Mouse (Mus musculus) limb, embryonic 12.5 days (tissue): ENCODE results near the gene Pcnx. TPM values are rescaled to one million over a fixed set of nuclear protein-coding genes. Genes with fewer than 3 reads are reported as not detected.

ENCODE experiments used
- ATAC-seq: fragments of 200-750 bp; cut with Nextera tagmentation; 2 replicates; pipeline ENCODE4 v1.8.0; 2017; ENCODE audit warnings: low read depth, moderate TSS enrichment; ENCODE audit not compliant: insufficient number of reproducible peaks, insufficient read depth, low FRiP score, low TSS enrichment
- H3K27ac ChIP-seq: fragments of 300-500 bp; sonication (generic); 2 replicates; pipeline ENCODE4 v1.5.1; 2016; ENCODE audit warnings: mild to moderate bottlenecking, moderate library complexity
- H3K27me3 ChIP-seq: fragments of 300-500 bp; sonication (generic); 2 replicates; pipeline ENCODE4 v1.6.1; 2016; ENCODE audit warnings: mild to moderate bottlenecking, moderate library complexity
- H3K36me3 ChIP-seq: fragments of 300-500 bp; sonication (generic); 2 replicates; pipeline ENCODE4 v1.6.1; 2016; ENCODE audit warnings: mild to moderate bottlenecking, moderate library complexity
- H3K4me1 ChIP-seq: fragments of 300-500 bp; sonication (generic); replicated peaks from 2 replicates; pipeline ENCODE4 v1.6.1; 2016
- H3K4me2 ChIP-seq: fragments of 300-500 bp; sonication (generic); 2 replicates; pipeline ENCODE4 v1.6.1; 2016; ENCODE audit warnings: mild to moderate bottlenecking, moderate library complexity
- H3K4me3 ChIP-seq: fragments of 300-500 bp; sonication (generic); replicated peaks from 2 replicates; pipeline ENCODE4 v1.5.1; 2016; ENCODE audit warnings: mild to moderate bottlenecking
- H3K9ac ChIP-seq: fragments of 300-500 bp; sonication (generic); replicated peaks from 2 replicates; pipeline ENCODE4 v1.6.1; 2016; ENCODE audit warnings: mild to moderate bottlenecking, moderate library complexity
- H3K9me3 ChIP-seq: fragments of 300-500 bp; sonication (generic); 2 replicates; pipeline ENCODE4 v1.6.1; 2016; ENCODE audit warnings: mild to moderate bottlenecking, moderate library complexity
- WGBS: fragments of 180-500 bp; shearing (Covaris S2); methylation state at CpG from one replicate; pipeline ENCODE4 v1.1.7; 2016; 5-methylcytosine and 5-hydroxymethylcytosine counted together
- polyA plus RNA-seq: library from polyadenylated mRNA; unstranded; fragments of >200 nt; fragmentation: Nextera tagmentation; extraction: Ambion mirVana; gene quantifications from 2 replicates; pipeline ENCODE4 v1.2.1, GENCODE M21; 2016

Gene Pcnx
- polyA plus RNA-seq, 1 experiment from 2014 or later, result 12.7 TPM

GRCm38 (mm10) chr12:81904456-81904855 is 44.6 kb downstream of the Pcnx start:
- no peaks in the 10 kb centered on the region for H3K27me3 ChIP-seq
- H3K4me1 ChIP-seq, result no peaks in the 10 kb centered on the region; the same call in 1 of the 2 replicates
- H3K4me2 ChIP-seq, result no peak overlapping the region
- H3K9me3 ChIP-seq, result peaks cover 3% of the 10 kb centered on the region; the same call in 1 of the 2 replicates
- no peak overlapping the region for H3K4me3 ChIP-seq
- no peak for ATAC-seq
- H3K36me3 ChIP-seq, result peaks cover 18% of the 10 kb centered on the region
- WGBS, result 88% methylated on average over 2 of the region's 2 CpGs
- H3K9ac ChIP-seq, result no peak overlapping the region
- no peak overlapping the region for H3K27ac ChIP-seq

GRCm38 (mm10) chr12:81905865-81906264 is 46.0 kb downstream of the Pcnx start:
- WGBS, result 75% methylated on average over 2 of the region's 2 CpGs
- Histone ChIP-seq H3K9ac (no peak overlapping the region), H3K4me2 (no peak overlapping the region), H3K4me1 (no peaks in the 10 kb centered on the region; the same call in 1 of the 2 replicates), H3K9me3 (peaks cover 3% of the 10 kb centered on the region; the same call in 1 of the 2 replicates), H3K4me3 (no peak overlapping the region), H3K27ac (no peak overlapping the region), H3K36me3 (peaks cover 18% of the 10 kb centered on the region), H3K27me3 (no peaks in the 10 kb centered on the region)
- ATAC-seq, result no peak

- Histone ChIP-seq H3K9me3 (peaks cover 3% of the 10 kb centered on the region; the same call in 1 of the 2 replicates), H3K27ac (no peak overlapping the region), H3K4me3 (no peak overlapping the region), H3K36me3 (peaks cover 18% of the 10 kb centered on the region), H3K4me2 (no peak overlapping the region), H3K4me1 (no peaks in the 10 kb centered on the region; the same call in 1 of the 2 replicates), H3K27me3 (no peaks in the 10 kb centered on the region), H3K9ac (no peak overlapping the region)
- ATAC-seq, result no peak
- WGBS, result 26% methylated on average over 4 of the region's 4 CpGs
Observed at GRCm38 (mm10) chr12:81907741-81908357, 48.0 kb downstream of the Pcnx start.

GRCm38 (mm10) chr12:81910439-81910838 is 50.6 kb downstream of the Pcnx start:
- H3K27me3 ChIP-seq, result no peaks in the 10 kb centered on the region
- no peaks in the 10 kb centered on the region; the same call in 1 of the 2 replicates for H3K4me1 ChIP-seq
- 88% methylated on average over 5 of the region's 5 CpGs for whole genome bisulfite sequencing
- peaks cover 27% of the 10 kb centered on the region for H3K36me3 ChIP-seq
- H3K4me3 ChIP-seq, result no peak overlapping the region
- no peak overlapping the region for H3K27ac ChIP-seq
- H3K9ac ChIP-seq, result no peak overlapping the region
- peaks cover 3% of the 10 kb centered on the region; the same call in 1 of the 2 replicates for H3K9me3 ChIP-seq
- H3K4me2 ChIP-seq, result no peak overlapping the region
- no peak for ATAC-seq

- H3K9ac ChIP-seq, result no peak overlapping the region
- H3K9me3 ChIP-seq, result no peaks in the 10 kb centered on the region
- no peak overlapping the region for H3K4me2 ChIP-seq
- no peaks in the 10 kb centered on the region for H3K4me1 ChIP-seq
- 53% methylated on average over 2 of the region's 2 CpGs for WGBS
- no peaks in the 10 kb centered on the region for H3K27me3 ChIP-seq
- peaks cover 41% of the 10 kb centered on the region for H3K36me3 ChIP-seq
- no peak overlapping the region for H3K27ac ChIP-seq
- no peak overlapping the region for H3K4me3 ChIP-seq
- ATAC-seq, result no peak
Observed at GRCm38 (mm10) chr12:81915176-81915950, 55.5 kb downstream of the Pcnx start.

GRCm38 (mm10) chr12:81918346-81918745 is 58.5 kb downstream of the Pcnx start:
- Histone ChIP-seq H3K4me1 (no peaks in the 10 kb centered on the region), H3K36me3 (peaks cover 41% of the 10 kb centered on the region), H3K27me3 (no peaks in the 10 kb centered on the region), H3K27ac (no peak overlapping the region), H3K9ac (no peak overlapping the region), H3K4me3 (no peak overlapping the region), H3K4me2 (no peak overlapping the region), H3K9me3 (no peaks in the 10 kb centered on the region)
- 68% methylated on average over 12 of the region's 12 CpGs for WGBS
- no peak for ATAC-seq

GRCm38 (mm10) chr12:81918886-81919285 is 59.1 kb downstream of the Pcnx start:
- no peak overlapping the region for H3K4me3 ChIP-seq
- H3K4me2 ChIP-seq, result no peak overlapping the region
- no peak for ATAC-seq
- no peaks in the 10 kb centered on the region for H3K4me1 ChIP-seq
- H3K9me3 ChIP-seq, result no peaks in the 10 kb centered on the region
- WGBS, result 95% methylated on average over 14 of the region's 14 CpGs
- H3K9ac ChIP-seq, result no peak overlapping the region
- peaks cover 36% of the 10 kb centered on the region for H3K36me3 ChIP-seq
- H3K27me3 ChIP-seq, result no peaks in the 10 kb centered on the region
- no peak overlapping the region for H3K27ac ChIP-seq

- Histone ChIP-seq H3K27ac (no peak overlapping the region), H3K4me3 (no peak overlapping the region), H3K4me2 (no peak overlapping the region), H3K27me3 (no peaks in the 10 kb centered on the region), H3K9me3 (no peaks in the 10 kb centered on the region), H3K9ac (no peak overlapping the region), H3K4me1 (0 out of 2 replicates have a peak, but pooled peaks cover under 1% of the 10 kb centered on the region), H3K36me3 (peaks cover 31% of the 10 kb centered on the region)
- 86% methylated on average over 10 of the region's 10 CpGs for WGBS
- no peak for ATAC-seq
Observed at GRCm38 (mm10) chr12:81920027-81920426, 60.2 kb downstream of the Pcnx start.

GRCm38 (mm10) chr12:81920614-81921013 is 60.8 kb downstream of the Pcnx start:
- Histone ChIP-seq H3K36me3 (peaks cover 31% of the 10 kb centered on the region), H3K9me3 (no peaks in the 10 kb centered on the region), H3K27me3 (no peaks in the 10 kb centered on the region), H3K4me3 (no peak overlapping the region), H3K27ac (no peak overlapping the region), H3K9ac (no peak overlapping the region), H3K4me2 (no peak overlapping the region), H3K4me1 (0 out of 2 replicates have a peak, but pooled peaks cover 6% of the 10 kb centered on the region)
- 88% methylated on average over 2 of the region's 2 CpGs for WGBS
- no peak for ATAC-seq

- H3K27ac ChIP-seq, result no peak overlapping the region
- no peak overlapping the region for H3K4me3 ChIP-seq
- WGBS, result 95% methylated on average over 4 of the region's 4 CpGs
- H3K4me1 ChIP-seq, result peaks cover 8% of the 10 kb centered on the region; the same call in 1 of the 2 replicates
- no peaks in the 10 kb centered on the region for H3K9me3 ChIP-seq
- no peaks in the 10 kb centered on the region for H3K27me3 ChIP-seq
- no peak overlapping the region for H3K4me2 ChIP-seq
- ATAC-seq, result no peak
- peaks cover 31% of the 10 kb centered on the region for H3K36me3 ChIP-seq
- no peak overlapping the region for H3K9ac ChIP-seq
Observed at GRCm38 (mm10) chr12:81921785-81922184, 62.0 kb downstream of the Pcnx start.

GRCm38 (mm10) chr12:81922838-81923237 is 63.0 kb downstream of the Pcnx start:
- Histone ChIP-seq H3K36me3 (peaks cover 24% of the 10 kb centered on the region), H3K9me3 (no peaks in the 10 kb centered on the region), H3K27me3 (no peaks in the 10 kb centered on the region), H3K27ac (no peak overlapping the region), H3K4me1 (peaks cover 11% of the 10 kb centered on the region; the same call in 1 of the 2 replicates), H3K4me2 (no peak overlapping the region), H3K4me3 (no peak overlapping the region), H3K9ac (no peak overlapping the region)
- ATAC-seq, result no peak
- 88% methylated on average over 3 of the region's 3 CpGs for WGBS
